Mouse (Mus musculus) embryonic facial prominence, embryonic 13.5 days (tissue): ENCODE measurements around the gene Klk1b9. TPM values are rescaled to one million over a fixed set of nuclear protein-coding genes. Genes with fewer than 3 reads are reported as not detected.
"Not testable (repeated sequence)": the region's sequence is repeated elsewhere in the genome, so short reads cannot be mapped to it uniquely, and the experiment has no call there.

ENCODE experiments used
- ATAC-seq: fragments of 200-750 bp; cut with Nextera tagmentation; 2 replicates; pipeline ENCODE4 v1.8.0; 2017; ENCODE audit warnings: low read depth; ENCODE audit not compliant: insufficient number of reproducible peaks, insufficient read depth, low FRiP score, low TSS enrichment
- H3K27ac ChIP-seq: fragments of 300-500 bp; sonication (generic); 2 replicates; pipeline ENCODE4 v1.5.1; 2015; ENCODE audit warnings: moderate library complexity, mild to moderate bottlenecking, inconsistent platforms
- H3K27me3 ChIP-seq: fragments of 300-500 bp; sonication (generic); 2 replicates; pipeline ENCODE4 v1.6.1; 2015; ENCODE audit warnings: mild to moderate bottlenecking, inconsistent platforms
- H3K36me3 ChIP-seq: fragments of 300-500 bp; sonication (generic); 2 replicates; pipeline ENCODE4 v1.6.1; 2015; ENCODE audit warnings: mild to moderate bottlenecking, inconsistent platforms
- H3K4me1 ChIP-seq: fragments of 300-500 bp; sonication (generic); 2 replicates; pipeline ENCODE4 v1.6.1; 2015; ENCODE audit warnings: inconsistent platforms
- H3K4me2 ChIP-seq: fragments of 300-500 bp; sonication (generic); 2 replicates; pipeline ENCODE4 v1.6.1; 2015; ENCODE audit warnings: moderate library complexity, mild to moderate bottlenecking, inconsistent platforms
- H3K4me3 ChIP-seq: fragments of 300-500 bp; sonication (generic); 2 replicates; pipeline ENCODE4 v1.5.1; 2015; ENCODE audit warnings: mild to moderate bottlenecking, inconsistent platforms
- H3K9ac ChIP-seq: fragments of 300-500 bp; sonication (generic); 2 replicates; pipeline ENCODE4 v1.6.1; 2015; ENCODE audit warnings: mild to moderate bottlenecking, inconsistent platforms
- H3K9me3 ChIP-seq: fragments of 300-500 bp; sonication (generic); 2 replicates; pipeline ENCODE4 v1.6.1; 2016; ENCODE audit warnings: inconsistent platforms
- WGBS: fragments of 180-500 bp; shearing (Covaris S2); methylation state at CpG from one replicate; pipeline ENCODE4 v1.1.7; 2015; ENCODE audit warnings: mixed read lengths; 5-methylcytosine and 5-hydroxymethylcytosine counted together
- polyA plus RNA-seq: library from polyadenylated mRNA; unstranded; fragments of >200 nt; fragmentation: Nextera tagmentation; extraction: Ambion mirVana; gene quantifications from 2 replicates; pipeline ENCODE4 v1.2.1, GENCODE M21; 2015

The Klk1b9 gene
- not detected in 2 replicates for polyA plus RNA-seq

DNA sequence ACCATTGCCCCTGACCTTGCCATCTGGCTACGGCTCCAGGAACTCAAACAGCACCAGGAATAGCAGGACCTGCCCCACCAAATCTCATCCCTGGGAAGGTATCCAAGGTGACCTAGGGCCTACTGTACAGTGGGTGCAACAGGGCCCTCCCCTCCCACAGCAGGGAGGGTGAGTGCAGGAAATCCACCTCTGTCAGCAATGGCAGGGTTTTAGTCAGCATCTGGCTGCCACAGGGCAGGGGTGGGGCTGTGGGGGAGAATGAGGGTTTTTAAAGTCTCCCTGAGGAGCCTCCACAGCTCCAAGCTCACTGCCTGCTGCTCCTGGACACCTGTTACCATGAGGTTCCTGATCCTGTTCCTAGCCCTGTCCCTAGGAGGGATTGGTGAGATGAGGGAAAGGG lies at the start of gene Klk1b9:
Klk1b9 (plus strand) TSS at position 301 of the 400 bp plus-strand sequence.
- not testable (repeated sequence) for H3K27me3 ChIP-seq, H3K4me1 ChIP-seq, H3K9ac ChIP-seq, H3K4me2 ChIP-seq, H3K4me3 ChIP-seq, ATAC-seq, H3K9me3 ChIP-seq, H3K36me3 ChIP-seq, H3K27ac ChIP-seq
- 83% methylated on average over 1 of the region's 1 CpGs for WGBS

DNA sequence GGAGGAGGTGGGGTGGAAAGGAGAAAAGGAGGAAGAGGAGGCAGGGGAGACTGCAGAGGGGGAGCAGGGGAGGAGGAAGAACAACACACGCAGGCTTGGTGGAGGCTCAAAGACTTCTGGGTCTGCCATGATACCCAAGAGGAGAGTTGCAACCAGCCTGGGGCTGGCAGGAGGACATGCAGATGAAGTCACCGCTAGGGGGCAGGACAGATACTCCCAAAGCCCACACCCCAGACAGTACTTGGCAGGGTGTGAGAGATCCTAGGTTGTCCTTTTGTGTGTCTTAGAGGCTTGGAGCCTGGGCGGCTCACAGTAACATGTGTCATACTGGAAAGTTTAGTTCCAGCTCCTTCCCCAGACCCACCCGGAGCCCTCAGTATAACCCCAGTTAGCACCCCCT lies 47.3 kb upstream of the Klk1b9 start:
- no peaks in the 10 kb centered on the region for H3K36me3 ChIP-seq
- no peaks in the 10 kb centered on the region for H3K9me3 ChIP-seq
- H3K27me3 ChIP-seq: no peaks in the 10 kb centered on the region
- no peak for ATAC-seq
- no peak overlapping the region for H3K4me2 ChIP-seq
- H3K9ac ChIP-seq: no peak overlapping the region
- 52% methylated on average over 4 of the region's 4 CpGs for WGBS
- H3K4me1 ChIP-seq: no peaks in the 10 kb centered on the region
- H3K4me3 ChIP-seq: no peak overlapping the region
- H3K27ac ChIP-seq: no peak overlapping the region

DNA sequence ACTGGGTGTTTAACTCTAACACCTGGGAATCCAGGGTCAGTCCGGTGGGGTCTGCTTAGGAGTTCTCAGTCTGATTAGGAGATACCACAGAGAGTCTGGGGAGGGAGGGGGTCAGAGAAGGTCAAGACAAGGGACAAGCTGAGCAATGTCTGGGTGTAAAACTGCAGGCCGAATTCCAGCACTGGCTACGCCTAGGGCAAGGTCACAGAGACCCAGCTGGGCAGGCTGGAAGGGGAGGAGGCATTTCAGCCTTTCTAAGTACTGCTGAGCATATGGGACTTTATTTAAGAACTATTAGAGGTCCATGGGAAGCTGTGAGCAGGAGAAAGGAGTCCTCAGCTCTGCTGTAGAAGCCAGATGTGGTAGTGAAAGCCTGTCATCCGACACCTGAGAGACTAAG lies 43.5 kb upstream of the Klk1b9 start:
- Histone ChIP-seq H3K4me2 (no peak overlapping the region), H3K9ac (no peak overlapping the region), H3K27me3 (no peaks in the 10 kb centered on the region), H3K27ac (no peak overlapping the region), H3K4me3 (no peak overlapping the region), H3K36me3 (no peaks in the 10 kb centered on the region), H3K9me3 (no peaks in the 10 kb centered on the region), H3K4me1 (no peaks in the 10 kb centered on the region)
- ATAC-seq: no peak
- WGBS: 51% methylated on average over 4 of the region's 4 CpGs

DNA sequence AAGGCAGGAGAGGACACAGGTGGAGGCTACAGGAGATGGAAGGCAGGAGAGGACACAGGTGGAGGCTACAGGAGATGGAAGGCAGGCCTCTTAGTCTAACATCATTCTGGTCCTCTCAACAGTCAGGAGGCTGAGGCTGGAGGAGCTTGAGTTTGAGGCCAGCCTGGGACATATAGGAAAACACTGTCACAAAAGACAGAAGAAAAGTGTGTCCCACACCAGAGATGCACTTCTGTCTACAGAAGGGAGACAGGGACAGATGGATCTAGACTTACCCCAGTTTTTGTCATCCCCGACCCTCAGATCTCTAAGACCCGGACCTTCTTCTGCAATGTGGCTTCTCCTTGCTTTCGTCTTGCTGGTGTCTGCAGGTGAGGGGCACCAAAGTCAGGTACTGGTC lies 42.4 kb upstream of the Klk1b9 start, which contains the start of gene Klk15:
Klk15 (plus strand) TSS at position 301 of the 400 bp plus-strand sequence.
- WGBS: 90% methylated on average over 3 of the region's 3 CpGs

DNA sequence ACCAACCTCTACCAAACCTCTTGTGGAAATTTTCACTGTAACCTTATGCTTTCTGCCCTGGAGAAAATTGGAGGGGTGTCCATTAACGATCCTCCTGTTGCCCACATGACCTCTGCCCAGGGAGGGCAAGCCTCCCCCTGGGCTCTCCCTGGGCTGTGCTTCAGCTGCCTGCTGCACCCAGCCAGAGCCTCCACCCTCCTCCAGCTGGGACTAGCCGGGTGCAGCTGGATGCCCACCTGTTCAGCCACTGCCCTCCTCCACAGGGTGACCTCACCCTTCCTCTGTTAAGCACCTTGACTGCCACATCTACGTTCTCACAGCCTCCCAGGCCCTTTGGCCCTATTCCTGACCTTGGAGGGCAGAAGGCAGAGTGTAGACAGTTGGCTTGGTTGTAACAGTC lies 41.1 kb upstream of the Klk1b9 start:
- no peaks in the 10 kb centered on the region for H3K36me3 ChIP-seq
- no peaks in the 10 kb centered on the region for H3K9me3 ChIP-seq
- WGBS: 56% methylated on average over 3 of the region's 3 CpGs
- ATAC-seq: no peak
- H3K4me2 ChIP-seq: no peak overlapping the region
- H3K9ac ChIP-seq: no peak overlapping the region
- no peak overlapping the region for H3K27ac ChIP-seq
- no peaks in the 10 kb centered on the region for H3K27me3 ChIP-seq
- H3K4me1 ChIP-seq: no peaks in the 10 kb centered on the region
- H3K4me3 ChIP-seq: no peak overlapping the region

More for the DNA sequence above, 42.4 kb upstream of the Klk1b9 start, which contains the start of gene Klk15:
- Histone ChIP-seq H3K36me3 (no peaks in the 10 kb centered on the region), H3K4me3 (no peak within 1 kb of the TSS), H3K4me2 (no peak within 1 kb of the TSS), H3K9ac (no peak within 1 kb of the TSS), H3K27me3 (no peaks in the 10 kb centered on the region), H3K27ac (no peak within 1 kb of the TSS), H3K4me1 (no peaks in the 10 kb centered on the region), H3K9me3 (no peaks in the 10 kb centered on the region)
- ATAC-seq: no peak

DNA sequence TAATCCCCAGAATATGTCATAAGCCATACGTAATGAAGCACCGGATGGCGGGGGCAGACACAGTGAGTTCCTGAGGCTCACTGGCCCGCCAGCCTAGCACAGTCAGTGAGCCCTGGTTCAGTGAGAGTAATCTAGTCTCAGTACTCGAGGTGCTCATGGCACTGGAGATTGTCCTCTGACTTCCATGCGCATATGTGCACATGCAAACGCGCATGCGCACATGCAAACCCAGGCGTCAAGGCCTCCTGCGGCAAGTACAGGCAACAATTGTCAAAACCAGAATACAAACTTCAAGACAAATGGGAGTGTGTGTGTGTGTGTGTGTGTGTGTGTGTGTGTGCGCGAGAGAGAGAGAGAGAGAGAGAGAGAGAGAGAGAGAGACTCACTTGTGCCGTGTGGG lies 39.3 kb upstream of the Klk1b9 start:
- Histone ChIP-seq H3K27me3 (no peaks in the 10 kb centered on the region), H3K4me1 (no peaks in the 10 kb centered on the region), H3K36me3 (no peaks in the 10 kb centered on the region), H3K27ac (no peak overlapping the region), H3K4me3 (no peak overlapping the region), H3K4me2 (no peak overlapping the region), H3K9ac (no peak overlapping the region), H3K9me3 (no peaks in the 10 kb centered on the region)
- ATAC-seq: no peak
- WGBS: 89% methylated on average over 14 of the region's 14 CpGs

DNA sequence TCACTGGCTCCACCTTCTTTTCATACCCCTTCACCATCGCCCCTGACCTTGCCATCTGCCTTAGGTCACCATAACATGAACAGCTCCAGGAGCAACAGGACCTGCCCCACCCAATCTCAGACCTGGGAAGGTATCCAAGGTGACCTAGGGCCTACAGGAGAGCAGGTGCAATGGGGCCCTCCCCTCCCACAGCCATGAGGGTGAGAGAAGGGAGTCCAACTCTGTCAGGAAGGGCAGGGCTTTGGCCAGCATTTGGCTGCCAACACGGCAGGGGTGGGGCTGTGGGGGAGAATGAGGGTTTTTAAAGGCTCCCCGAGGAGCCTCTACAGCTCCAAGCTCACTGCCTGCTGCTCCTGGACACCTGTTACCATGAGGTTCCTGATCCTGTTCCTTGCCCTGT lies 33.6 kb upstream of the Klk1b9 start:
- not testable (repeated sequence) for ATAC-seq, H3K9ac ChIP-seq, H3K36me3 ChIP-seq, H3K4me2 ChIP-seq, H3K27me3 ChIP-seq, H3K4me3 ChIP-seq, H3K4me1 ChIP-seq, H3K9me3 ChIP-seq, H3K27ac ChIP-seq
- WGBS: 68% methylated on average over 3 of the region's 3 CpGs

DNA sequence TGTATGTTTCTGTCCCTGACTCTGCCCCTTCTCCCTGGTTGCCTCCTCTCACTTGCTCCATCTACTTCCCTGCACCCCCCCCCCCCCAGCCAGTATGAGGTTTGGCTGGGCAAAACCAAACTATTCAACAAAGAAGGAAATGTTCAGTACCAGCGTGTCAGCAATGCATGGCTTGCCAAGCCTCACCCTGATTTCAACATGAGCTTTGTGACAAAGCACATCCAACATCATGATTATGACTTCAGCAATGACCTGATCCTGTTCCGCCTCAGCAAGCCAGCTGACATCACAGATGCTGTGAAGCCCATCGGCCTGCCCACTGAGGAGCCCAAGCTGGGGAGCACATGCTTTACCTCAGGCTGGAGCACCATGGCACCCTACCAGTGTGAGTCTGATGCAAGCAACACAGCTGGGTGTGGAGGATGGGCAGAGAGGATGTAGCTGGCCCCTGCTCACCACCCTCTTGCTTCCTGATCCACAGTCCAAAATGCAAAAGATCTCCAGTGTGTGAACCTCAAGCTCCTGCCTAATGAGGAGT lies 31.1 kb upstream of the Klk1b9 start:
- 80% methylated on average over 3 of the region's 3 CpGs for WGBS
- Histone ChIP-seq H3K27ac (no peak overlapping the region), H3K4me1 (no peaks in the 10 kb centered on the region), H3K36me3 (no peaks in the 10 kb centered on the region), H3K4me2 (no peak overlapping the region), H3K9me3 (no peaks in the 10 kb centered on the region), H3K9ac (no peak overlapping the region), H3K27me3 (no peaks in the 10 kb centered on the region), H3K4me3 (no peak overlapping the region)
- ATAC-seq: no peak

DNA sequence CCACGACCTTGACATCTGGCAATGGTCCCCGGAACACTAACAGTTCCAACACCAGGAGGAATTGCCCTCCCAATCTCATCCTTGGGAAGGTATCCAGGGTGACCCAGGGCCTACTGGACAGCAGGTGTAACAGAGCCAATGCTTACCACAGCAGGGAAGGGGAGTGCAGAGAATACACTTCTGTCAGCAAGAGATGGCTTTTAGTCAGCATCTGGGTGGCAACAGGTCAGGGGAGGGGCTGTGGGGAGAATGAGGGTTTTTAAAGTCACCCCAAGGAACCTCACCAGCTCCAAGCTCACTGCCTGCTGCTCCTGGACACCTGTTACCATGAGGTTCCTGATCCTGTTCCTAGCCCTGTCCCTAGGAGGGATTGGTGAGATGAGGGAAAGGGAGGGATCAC lies 25.5 kb upstream of the Klk1b9 start, which contains the start of gene Klk1b8:
Klk1b8 (plus strand) TSS at position 301 of the 400 bp plus-strand sequence.
- H3K36me3 ChIP-seq: no peaks in the 10 kb centered on the region
- no peaks in the 10 kb centered on the region for H3K4me1 ChIP-seq
- H3K9ac ChIP-seq: no peak within 1 kb of the TSS
- H3K9me3 ChIP-seq: no peaks in the 10 kb centered on the region
- H3K4me3 ChIP-seq: no peak within 1 kb of the TSS
- no peak within 1 kb of the TSS for H3K27ac ChIP-seq
- no peaks in the 10 kb centered on the region for H3K27me3 ChIP-seq
- ATAC-seq: no peak
- H3K4me2 ChIP-seq: no peak within 1 kb of the TSS
- WGBS: 82% methylated on average over 2 of the region's 2 CpGs

DNA sequence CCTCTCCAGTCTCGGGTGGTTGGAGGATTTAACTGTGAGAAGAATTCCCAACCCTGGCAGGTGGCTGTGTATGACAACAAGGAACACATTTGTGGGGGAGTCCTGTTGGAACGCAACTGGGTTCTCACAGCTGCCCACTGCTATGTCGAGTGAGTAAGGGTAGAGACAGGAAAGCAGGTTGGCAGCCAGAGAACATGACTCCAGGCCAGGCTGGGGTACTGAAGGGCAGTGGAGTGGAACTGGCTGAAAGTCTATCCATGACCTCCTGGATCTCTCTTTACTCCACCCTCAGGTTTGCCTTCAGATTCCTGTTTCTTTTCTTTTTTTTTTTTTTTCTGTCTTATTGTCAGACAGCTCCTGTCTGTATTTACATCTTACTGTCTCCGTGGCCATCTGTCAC lies 23.2 kb upstream of the Klk1b9 start:
- H3K36me3 ChIP-seq: no peaks in the 10 kb centered on the region
- no peaks in the 10 kb centered on the region for H3K9me3 ChIP-seq
- no peak overlapping the region for H3K9ac ChIP-seq
- no peak overlapping the region for H3K4me2 ChIP-seq
- no peaks in the 10 kb centered on the region for H3K4me1 ChIP-seq
- WGBS: 57% methylated on average over 4 of the region's 4 CpGs
- H3K27me3 ChIP-seq: no peaks in the 10 kb centered on the region
- no peak overlapping the region for H3K4me3 ChIP-seq
- H3K27ac ChIP-seq: no peak overlapping the region
- ATAC-seq: no peak

DNA sequence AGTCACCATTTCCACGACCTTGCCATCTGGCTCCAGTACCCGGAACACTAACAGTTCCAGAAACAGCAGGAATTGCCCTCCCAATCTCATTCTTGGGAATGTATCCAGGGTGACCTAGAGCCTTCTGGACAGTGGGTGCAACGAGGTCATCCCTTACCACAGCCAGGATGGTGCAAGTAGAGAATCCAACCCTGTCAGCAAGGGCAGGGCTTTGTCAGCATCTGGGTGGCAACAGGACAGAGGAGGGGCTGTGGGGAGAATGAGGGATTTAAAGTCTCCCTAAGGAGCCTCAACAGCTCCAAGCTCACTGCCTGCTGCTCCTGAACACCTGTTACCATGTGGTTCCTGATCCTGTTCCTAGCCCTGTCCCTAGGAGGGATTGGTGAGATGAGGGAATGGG lies 9.4 kb upstream of the Klk1b9 start, which contains the start of gene Klk1b1:
Klk1b1 (plus strand) TSS at position 301 of the 400 bp plus-strand sequence.
- Histone ChIP-seq H3K4me3 (no peak within 1 kb of the TSS), H3K27ac (no peak within 1 kb of the TSS), H3K27me3 (no peaks in the 10 kb centered on the region), H3K9ac (no peak within 1 kb of the TSS), H3K36me3 (no peaks in the 10 kb centered on the region), H3K4me1 (no peaks in the 10 kb centered on the region), H3K4me2 (no peak within 1 kb of the TSS), H3K9me3 (no peaks in the 10 kb centered on the region)
- WGBS: 63% methylated on average over 3 of the region's 3 CpGs
- no peak for ATAC-seq

DNA sequence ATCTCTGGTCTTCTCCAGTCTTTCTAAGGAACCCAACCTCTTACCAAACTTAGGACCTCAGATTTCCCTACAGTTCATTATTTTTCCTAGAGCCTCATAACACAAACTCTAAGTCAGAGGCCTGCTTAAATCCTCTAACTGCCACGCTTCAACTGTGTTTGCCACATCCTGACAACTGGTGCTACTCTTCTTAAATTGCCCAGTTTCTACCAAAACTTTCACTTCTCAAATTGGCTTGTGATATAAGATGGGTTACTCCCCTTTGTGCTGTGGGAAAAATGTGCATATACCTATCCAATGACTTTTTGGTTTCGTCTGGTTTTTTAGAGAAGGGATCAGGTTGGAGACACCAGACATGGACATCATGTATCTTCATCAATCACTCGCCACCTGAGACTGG lies 8.8 kb upstream of the Klk1b9 start:
- no peak for ATAC-seq
- H3K36me3 ChIP-seq: no peaks in the 10 kb centered on the region

More for the DNA sequence above, 8.8 kb upstream of the Klk1b9 start:
- Histone ChIP-seq H3K27ac (no peak overlapping the region), H3K4me1 (no peaks in the 10 kb centered on the region), H3K9me3 (no peaks in the 10 kb centered on the region), H3K4me2 (no peak overlapping the region), H3K27me3 (no peaks in the 10 kb centered on the region), H3K9ac (no peak overlapping the region), H3K4me3 (no peak overlapping the region)
- 77% methylated on average over 3 of the region's 3 CpGs for WGBS
